Mouse (Mus musculus) macrophage (primary cell): Measurements from ENCODE around the gene Tmem212. TPM values are rescaled to one million over a fixed set of nuclear protein-coding genes. Genes with fewer than 3 reads are reported as not detected.

Source experiments
- H3K27ac ChIP-seq: fragments of 350-480 bp; formaldehyde crosslinking; 2 replicates; pipeline ENCODE4 v1.9.0; 2021
- H3K36me3 ChIP-seq: fragments of 350-480 bp; formaldehyde crosslinking; 2 replicates; pipeline ENCODE4 v1.9.0; 2021; ENCODE audit errors: inconsistent target
- H3K4me3 ChIP-seq: fragments of 350-480 bp; formaldehyde crosslinking; 2 replicates; pipeline ENCODE4 v1.9.0; 2021; ENCODE audit errors: inconsistent target
- H3K79me2 ChIP-seq: fragments of 350-480 bp; formaldehyde crosslinking; 2 replicates; pipeline ENCODE4 v1.9.0; 2021; ENCODE audit errors: inconsistent target
- WGBS: methylation state at CpG from one replicate; pipeline ENCODE4 v1.1.7; 2026; ENCODE audit warnings: inconsistent platforms; ENCODE audit not compliant: missing documents; 5-methylcytosine and 5-hydroxymethylcytosine counted together
- polyA plus RNA-seq: library from polyadenylated mRNA; stranded (reverse); fragments of 250-400 nt; gene quantifications from 3 replicates; pipeline ENCODE4 v1.2.4, GENCODE M21; 2018; ENCODE audit warnings: inconsistent platforms

Tmem212 gene
- polyA plus RNA-seq, 1 experiment from 2014 or later, result not detected

DNA sequence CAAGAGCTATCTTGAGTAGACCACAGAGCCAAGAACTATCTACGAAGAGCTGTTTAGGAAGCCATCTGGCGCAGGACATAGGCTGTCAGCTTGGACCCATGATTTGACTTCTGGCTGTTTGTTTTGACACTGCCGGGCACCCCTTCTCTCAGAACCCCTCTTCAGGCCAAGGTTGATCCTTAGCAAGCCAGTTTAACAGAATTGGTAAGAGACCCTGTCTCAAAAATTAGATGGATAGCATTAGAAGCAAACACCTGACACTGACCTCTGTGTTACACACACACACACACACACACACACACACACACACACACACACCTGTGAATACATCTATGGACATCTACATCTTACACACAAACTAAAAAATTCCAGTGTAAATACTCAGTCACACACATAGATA, 12.8 kb upstream of the Tmem212 start:
- Histone ChIP-seq H3K79me2 (no peaks in the 10 kb centered on the region), H3K27ac (no peak overlapping the region), H3K4me3 (no peak overlapping the region), H3K36me3 (no peaks in the 10 kb centered on the region)
- 83% methylated on average over 3 of the region's 3 CpGs for WGBS

- WGBS, result 92% methylated on average over 2 of the region's 2 CpGs
- Histone ChIP-seq H3K79me2 (no peaks in the 10 kb centered on the region), H3K27ac (no peak overlapping the region), H3K36me3 (no peaks in the 10 kb centered on the region), H3K4me3 (no peak overlapping the region)
Measured at GRCm38 (mm10) chr3:27908316-27908715, 12.1 kb upstream of the Tmem212 start.

- no peaks in the 10 kb centered on the region for H3K36me3 ChIP-seq
- WGBS, result 100% methylated on average over 2 of the region's 2 CpGs
- no peak overlapping the region for H3K27ac ChIP-seq
- no peaks in the 10 kb centered on the region for H3K79me2 ChIP-seq
- no peak overlapping the region for H3K4me3 ChIP-seq
Measured at GRCm38 (mm10) chr3:27907301-27907700, 11.1 kb upstream of the Tmem212 start.

DNA sequence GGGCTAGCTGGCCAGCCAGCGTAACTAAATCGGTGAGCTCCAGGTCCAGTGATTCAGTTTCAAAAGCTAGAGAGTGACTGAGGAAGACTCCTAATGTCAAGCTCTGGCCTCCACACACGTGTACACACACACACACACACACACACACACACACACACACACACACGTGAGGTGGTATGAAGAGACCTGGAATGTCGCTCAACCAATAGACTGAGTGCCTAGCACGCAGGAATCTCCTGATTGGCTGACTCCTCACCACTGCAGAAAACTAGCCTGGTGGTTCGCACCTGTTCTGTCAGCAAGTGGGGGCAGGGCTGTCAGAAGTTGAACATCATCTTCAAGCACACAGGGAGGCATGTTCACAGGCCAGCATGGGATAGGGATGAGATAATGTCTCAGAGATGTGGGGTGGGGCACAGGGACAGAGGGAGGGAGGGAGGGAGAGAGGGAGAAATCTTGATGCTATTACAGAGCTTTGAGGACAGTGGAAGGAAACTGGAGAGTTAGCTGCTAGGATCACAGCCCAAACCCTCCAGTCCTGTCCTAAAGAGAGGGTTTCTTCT, 10.6 kb upstream of the Tmem212 start:
- 95% methylated on average over 5 of the region's 7 CpGs for WGBS
- no peaks in the 10 kb centered on the region for H3K36me3 ChIP-seq
- no peaks in the 10 kb centered on the region for H3K79me2 ChIP-seq
- H3K27ac ChIP-seq, result no peak overlapping the region
- H3K4me3 ChIP-seq, result no peak overlapping the region

GRCm38 (mm10) chr3:27904659-27905330, 8.6 kb upstream of the Tmem212 start:
- Histone ChIP-seq H3K79me2 (no peaks in the 10 kb centered on the region), H3K27ac (no peak overlapping the region), H3K4me3 (no peak overlapping the region), H3K36me3 (no peaks in the 10 kb centered on the region)
- WGBS, result 60% methylated on average over 13 of the region's 13 CpGs

GRCm38 (mm10) chr3:27901846-27902245, 5.7 kb upstream of the Tmem212 start:
- H3K79me2 ChIP-seq, result no peaks in the 10 kb centered on the region
- H3K27ac ChIP-seq, result no peak overlapping the region
- H3K4me3 ChIP-seq, result no peak overlapping the region
- WGBS, result 93% methylated on average over 5 of the region's 6 CpGs
- no peaks in the 10 kb centered on the region for H3K36me3 ChIP-seq

DNA sequence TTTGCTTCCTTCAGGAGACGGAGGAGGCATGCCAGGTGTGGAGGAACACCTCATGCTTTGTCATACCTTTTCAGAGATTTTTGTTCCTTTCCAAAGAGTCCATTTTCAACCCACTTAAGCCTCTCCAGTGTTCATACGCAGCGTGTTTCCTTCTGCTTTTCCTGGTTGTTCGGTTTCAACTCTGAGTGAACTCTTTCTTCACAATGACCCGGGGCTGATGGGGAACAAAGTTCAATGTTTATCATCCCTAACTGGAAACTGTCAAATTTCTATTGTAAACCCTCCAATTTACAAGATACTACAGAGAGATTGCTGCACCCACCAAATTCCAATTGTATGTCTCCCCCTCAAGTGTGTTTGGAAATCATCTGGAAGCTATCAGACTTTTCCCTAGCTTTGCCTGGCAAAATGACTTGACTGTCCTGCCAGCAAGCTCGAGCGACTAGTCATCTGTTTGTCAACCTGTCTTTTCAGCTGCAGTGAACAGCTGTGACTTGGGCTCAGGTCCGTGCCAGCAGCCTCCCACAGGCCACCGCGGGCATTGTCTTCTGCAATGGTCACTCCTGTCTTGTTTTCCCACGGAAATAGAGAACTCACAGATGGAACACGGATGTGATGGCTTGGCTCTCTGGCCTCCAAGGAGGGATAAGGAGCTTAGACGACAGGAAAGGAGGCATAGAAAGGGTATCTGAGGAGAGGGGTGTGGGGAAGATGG, 3.0 kb upstream of the Tmem212 start:
- Histone ChIP-seq H3K4me3 (no peak overlapping the region), H3K79me2 (no peaks in the 10 kb centered on the region), H3K27ac (no peak overlapping the region), H3K36me3 (no peaks in the 10 kb centered on the region)
- WGBS, result 51% methylated on average over 13 of the region's 13 CpGs

DNA sequence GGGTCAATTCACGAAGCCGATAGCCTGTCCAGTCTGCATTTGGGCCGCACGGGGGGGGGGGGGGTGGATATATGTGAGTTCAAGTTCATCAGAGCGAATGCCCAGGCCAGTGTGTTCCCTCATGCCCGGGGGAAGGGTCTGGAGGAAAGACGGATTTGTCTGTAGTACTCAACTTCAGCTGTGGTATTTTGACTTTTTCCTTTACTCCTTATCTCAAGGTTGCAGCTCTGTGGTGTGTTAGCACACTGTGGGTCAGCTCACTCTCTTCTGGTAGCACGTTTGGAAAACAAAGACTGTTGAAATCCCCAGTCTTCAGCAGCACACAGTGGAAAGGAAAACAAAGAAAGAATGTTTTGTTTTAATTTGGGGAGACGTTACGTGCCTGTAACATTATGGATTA, 2.0 kb upstream of the Tmem212 start:
- 56% methylated on average over 10 of the region's 10 CpGs for WGBS
- Histone ChIP-seq H3K27ac (no peak overlapping the region), H3K36me3 (no peaks in the 10 kb centered on the region), H3K4me3 (no peak overlapping the region), H3K79me2 (no peaks in the 10 kb centered on the region)

DNA sequence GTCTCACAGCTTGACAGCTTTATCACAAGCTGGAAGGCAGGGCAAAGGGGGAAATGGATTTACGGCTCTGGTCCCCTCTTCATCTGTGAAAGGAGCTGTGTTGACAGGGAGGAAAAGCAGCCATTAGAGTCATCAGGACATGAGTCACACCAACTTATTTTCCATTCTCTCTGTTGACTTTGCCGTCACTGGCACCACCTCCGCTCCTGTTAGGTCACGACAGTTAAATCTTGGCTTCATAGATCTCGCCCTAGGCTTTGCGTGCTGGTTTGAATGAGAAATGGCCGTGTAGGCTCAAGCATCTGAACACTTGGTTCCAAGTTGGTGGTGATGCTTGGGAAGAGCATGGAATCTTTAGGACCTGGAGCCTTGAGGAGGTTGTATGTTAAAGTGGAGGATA, 9.6 kb downstream of the Tmem212 start:
- Histone ChIP-seq H3K36me3 (no peaks in the 10 kb centered on the region), H3K27ac (no peak overlapping the region), H3K79me2 (no peaks in the 10 kb centered on the region), H3K4me3 (no peak overlapping the region)
- WGBS, result 95% methylated on average over 7 of the region's 7 CpGs

DNA sequence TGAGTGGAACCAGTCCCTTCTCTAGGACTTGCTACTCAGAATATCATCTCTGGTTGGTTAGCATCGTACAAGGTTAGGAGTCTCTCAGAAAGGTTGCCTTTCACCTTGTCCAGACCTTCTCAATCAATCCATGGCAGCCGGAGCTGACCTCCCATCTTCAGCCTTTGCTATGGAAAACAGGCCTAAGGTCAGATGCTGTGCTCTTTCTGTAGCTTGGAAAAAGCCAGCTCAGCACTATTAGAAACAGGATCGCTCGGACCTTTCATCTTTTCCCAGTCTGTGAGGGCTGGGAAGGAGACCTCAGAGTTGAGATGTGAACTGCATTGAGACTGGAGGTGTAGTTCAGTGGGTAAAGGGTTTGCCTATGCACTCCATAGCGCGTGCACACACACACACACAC, 10.6 kb downstream of the Tmem212 start:
- Histone ChIP-seq H3K79me2 (no peaks in the 10 kb centered on the region), H3K36me3 (no peaks in the 10 kb centered on the region), H3K27ac (no peak overlapping the region), H3K4me3 (no peak overlapping the region)
- WGBS, result 93% methylated on average over 6 of the region's 6 CpGs

GRCm38 (mm10) chr3:27881897-27882835, 14.0 kb downstream of the Tmem212 start:
- Histone ChIP-seq H3K4me3 (no peak overlapping the region), H3K27ac (no peak overlapping the region), H3K79me2 (no peaks in the 10 kb centered on the region), H3K36me3 (no peaks in the 10 kb centered on the region)
- 46% methylated on average over 6 of the region's 6 CpGs for WGBS

DNA sequence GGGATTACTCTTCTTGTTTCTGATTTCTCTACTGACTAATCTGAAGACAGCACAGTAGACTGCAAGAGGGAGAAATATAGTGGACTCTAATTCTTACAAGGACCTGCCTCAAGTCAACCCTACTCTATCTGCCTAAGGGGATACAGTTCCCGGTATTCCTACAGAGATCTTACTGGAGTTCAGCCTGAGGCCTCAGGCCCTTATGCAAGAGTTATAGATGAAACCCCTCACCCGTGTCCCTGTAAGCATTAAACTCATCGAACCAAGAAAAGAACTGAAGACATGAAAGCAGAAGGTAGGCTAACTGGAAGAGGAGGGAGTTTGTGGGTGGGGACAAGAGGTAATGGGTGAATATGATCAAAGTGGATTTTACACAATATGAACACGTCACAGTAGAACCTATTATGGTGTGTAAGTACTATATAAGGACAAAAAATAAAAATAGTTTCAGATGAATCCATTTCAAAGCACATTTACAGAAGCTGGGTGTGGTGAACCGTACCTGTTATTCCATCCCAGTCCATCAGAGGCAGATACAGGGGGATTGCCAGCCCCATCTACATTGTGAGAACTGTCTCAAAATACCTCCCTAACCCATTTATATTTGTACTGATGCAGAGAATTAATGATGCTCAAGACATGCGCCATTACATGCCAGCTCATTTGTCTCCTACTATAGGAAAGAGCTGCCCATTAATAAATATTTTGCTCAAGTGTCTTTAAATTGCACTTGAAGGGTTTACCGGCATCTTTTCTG, 17.1 kb downstream of the Tmem212 start:
- H3K4me3 ChIP-seq, result no peak overlapping the region
- no peaks in the 10 kb centered on the region for H3K79me2 ChIP-seq
- WGBS, result 80% methylated on average over 7 of the region's 7 CpGs
- no peaks in the 10 kb centered on the region for H3K36me3 ChIP-seq
- H3K27ac ChIP-seq, result no peak overlapping the region

DNA sequence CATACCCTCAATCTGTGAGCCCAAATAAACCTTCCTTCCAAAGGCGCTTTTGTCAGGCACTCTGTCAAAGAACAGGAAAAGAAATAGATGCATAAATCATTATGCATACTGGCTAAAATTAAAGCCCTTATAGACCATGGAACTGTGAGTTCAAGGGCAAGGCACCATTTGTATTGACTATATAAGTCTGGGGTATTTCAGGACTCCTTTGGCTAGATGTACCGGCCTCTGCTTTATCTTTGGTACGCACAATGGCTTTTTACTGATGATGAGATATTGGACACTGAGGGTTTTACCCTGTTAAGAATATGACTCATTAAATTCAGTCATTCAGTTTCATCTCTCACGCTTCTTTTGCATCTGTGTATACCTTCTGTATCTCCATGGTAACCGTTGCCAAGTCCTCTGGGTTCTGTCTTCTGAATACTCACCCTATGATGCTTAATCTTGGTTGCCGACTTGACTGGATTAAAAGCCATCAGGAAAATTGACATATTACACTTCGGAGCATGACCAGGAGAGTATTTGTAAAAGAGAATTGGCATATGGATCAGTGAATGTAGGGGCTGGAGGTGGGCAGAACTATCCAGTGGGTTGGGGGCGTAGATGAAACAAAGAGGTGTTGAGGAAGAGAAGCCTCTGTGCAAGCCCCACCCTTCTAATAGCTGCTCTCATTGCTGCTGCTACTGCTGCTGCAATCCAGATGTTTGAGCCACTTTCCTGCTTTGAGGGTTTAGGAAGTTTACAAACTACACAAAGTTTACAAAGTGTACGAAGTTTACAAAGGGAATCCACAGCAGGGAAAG, 22.7 kb downstream of the Tmem212 start:
- no peak overlapping the region for H3K27ac ChIP-seq
- H3K79me2 ChIP-seq, result no peaks in the 10 kb centered on the region
- H3K36me3 ChIP-seq, result no peaks in the 10 kb centered on the region
- WGBS, result 92% methylated on average over 9 of the region's 9 CpGs
- no peak overlapping the region for H3K4me3 ChIP-seq
